Mouse (Mus musculus): Measurements from ENCODE around the gene Chka.

- TF ChIP-seq CTCF (IDR thresholded peaks at IDR 0.05; ENCODE audit: low read depth) (no peak), EP300 (IDR thresholded peaks at IDR 0.05; ENCODE audit: low read depth) (no peak)
Measured at GRCm38 (mm10) chr19:3923586-3923985, 72.0 kb downstream of the Chka start.

Data from heart, postnatal 0 days (tissue).